In the genomic region with DNA sequence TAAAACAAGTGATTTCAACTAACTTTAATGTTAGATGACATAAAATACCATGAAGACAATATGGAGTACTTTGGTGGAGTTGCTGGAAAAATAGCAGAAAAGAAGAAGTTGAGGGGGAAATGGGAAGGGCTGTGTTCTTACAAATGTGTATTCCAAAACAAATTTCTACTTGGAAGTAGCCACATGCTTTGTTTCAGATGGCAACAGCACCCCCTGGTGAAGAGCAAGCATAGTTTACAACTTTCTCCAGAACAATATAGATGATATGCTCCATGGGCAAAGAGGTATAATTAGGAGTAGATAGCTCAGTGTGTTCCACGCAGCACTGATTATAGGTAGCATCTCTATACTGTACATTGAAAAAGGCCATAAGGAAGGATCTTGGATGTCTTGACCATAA, we compare ENCODE assay signal across 9 mouse cellular contexts.
DNase-seq lines count a peak whose midpoint lies in the region; ATAC-seq and TF ChIP-seq lines count a peak whose summit lies in the region.
"Had no signal": no experiment of that assay in that cellular context is flagged by ENCODE, and none has a peak within 500 bp of the region (broad histone marks: within the 10 kb centered on the region; RNA-seq: fewer than 3 reads in every experiment).

No protein-coding gene starts in this region.

- H3K36me3 ChIP-seq in kidney, embryonic 16.5 days (ENCODE audit: insufficient read depth, low read length), result no peaks in the 10 kb centered on the region
- no peaks in the 10 kb centered on the region for H3K36me3 ChIP-seq in kidney, embryonic 15.5 days
- H3K36me3 ChIP-seq in thymus, adult 2 months (ENCODE audit: control insufficient read depth, insufficient read depth, low read length), result no peaks in the 10 kb centered on the region
- H3K36me3 ChIP-seq: limb, embryonic 15.5 days had no signal

- peak; percentile 46; the same call in 1 of the 2 replicates for ATAC-seq in kidney, embryonic 16.5 days (ENCODE audit: low FRiP score, low TSS enrichment)
- no peak for ATAC-seq in kidney, embryonic 15.5 days (replicated peaks; ENCODE audit: low FRiP score)

- TF ChIP-seq POLR2A in thymus, adult 2 months (IDR thresholded peaks at IDR 0.05; ENCODE audit: control insufficient read depth, extremely low read depth, insufficient read depth, low read length, poor library complexity), result no peak

- peak; percentile 39 for DNase-seq in ES-CJ7 (ENCODE audit: low read depth, low spot score)
- peak; percentile 49 for DNase-seq in adrenal gland, adult 2 months
- DNase-seq in frontal cortex, postnatal 10 days (ENCODE audit: low spot score in 2 of 2), result peak; percentile 9 to 40
- peak; percentile 9 to 34 for DNase-seq in left cerebral cortex, postnatal 36 days (ENCODE audit: low spot score in 2 of 2)
- DNase-seq in right cerebral cortex, postnatal 4 days, result peak; percentile 63
- DNase-seq in thymus, adult 2 months, result no peak

- no peaks in the 10 kb centered on the region for H3K4me1 ChIP-seq in kidney, embryonic 16.5 days (ENCODE audit: insufficient read depth, low read length)
- no peaks in the 10 kb centered on the region for H3K4me1 ChIP-seq in kidney, embryonic 15.5 days
- no peaks in the 10 kb centered on the region for H3K4me1 ChIP-seq in thymus, adult 2 months (replicated peaks; ENCODE audit: control insufficient read depth, insufficient read depth, low read length)
- H3K4me1 ChIP-seq: limb, embryonic 15.5 days had no signal

- H3K27me3 ChIP-seq in kidney, embryonic 16.5 days (ENCODE audit: insufficient read depth, low read length), result no peaks in the 10 kb centered on the region
- no peaks in the 10 kb centered on the region for H3K27me3 ChIP-seq in kidney, embryonic 15.5 days
- H3K27me3 ChIP-seq in thymus, adult 2 months (ENCODE audit: control insufficient read depth, insufficient read depth, low read length), result no peaks in the 10 kb centered on the region
- H3K27me3 ChIP-seq: limb, embryonic 15.5 days had no signal

- H3K4me3 ChIP-seq in kidney, embryonic 16.5 days (ENCODE audit: low read length), result no peak overlapping the region
- no peak overlapping the region for H3K4me3 ChIP-seq in kidney, embryonic 15.5 days (replicated peaks)
- H3K4me3 ChIP-seq in thymus, adult 2 months (ENCODE audit: control insufficient read depth, insufficient read depth, low read length), result no peak overlapping the region
- H3K4me3 ChIP-seq: limb, embryonic 15.5 days had no signal

- WGBS in kidney, embryonic 16.5 days, result 70% methylated on average over 1 of the region's 1 CpGs
- WGBS in kidney, embryonic 15.5 days, result 63% methylated on average over 1 of the region's 1 CpGs
- WGBS in thymus, adult 2 months, result 69% methylated on average over 1 of the region's 1 CpGs

- no peaks in the 10 kb centered on the region for H3K9me3 ChIP-seq in kidney, embryonic 16.5 days (ENCODE audit: low read length)
- no peaks in the 10 kb centered on the region for H3K9me3 ChIP-seq in kidney, embryonic 15.5 days (replicated peaks)
- H3K9me3 ChIP-seq: limb, embryonic 15.5 days had no signal

- H3K9ac ChIP-seq in kidney, embryonic 16.5 days (replicated peaks; ENCODE audit: low read length), result no peak overlapping the region
- H3K9ac ChIP-seq in kidney, embryonic 15.5 days, result no peak overlapping the region
- H3K9ac ChIP-seq: limb, embryonic 15.5 days had no signal

- no peak overlapping the region for H3K27ac ChIP-seq in kidney, embryonic 16.5 days (ENCODE audit: low read length)
- H3K27ac ChIP-seq in kidney, embryonic 15.5 days, result no peak overlapping the region
- no peak overlapping the region for H3K27ac ChIP-seq in thymus, adult 2 months (ENCODE audit: control insufficient read depth, insufficient read depth, low read length)
- H3K27ac ChIP-seq: limb, embryonic 15.5 days had no signal

- intact Hi-C loops in left cerebral cortex, postnatal 36 days (cut with DNase I), result loop anchor here (2.0 to 5.0 kb wide), 2 partner anchors 181 to 811 kb away; no protein-coding TSS in a partner anchor

- TF ChIP-seq CTCF in thymus, adult 2 months (IDR thresholded peaks at IDR 0.05; ENCODE audit: borderline replicate concordance, control insufficient read depth, extremely low read depth, insufficient read depth, low read length, poor library complexity), result no peak

- no peak overlapping the region for H3K4me2 ChIP-seq in kidney, embryonic 16.5 days (replicated peaks; ENCODE audit: low read depth, low read length)
- no peak overlapping the region for H3K4me2 ChIP-seq in kidney, embryonic 15.5 days
- H3K4me2 ChIP-seq: limb, embryonic 15.5 days had no signal
